Mouse (Mus musculus) kidney, postnatal 0 days (tissue): ENCODE data around the gene Nrg4. TPM values are rescaled to one million over a fixed set of nuclear protein-coding genes. Genes with fewer than 3 reads are reported as not detected.

Experiments
- ATAC-seq: fragments of 200-750 bp; cut with Nextera tagmentation; replicated peaks from 2 replicates; pipeline ENCODE4 v1.8.0; 2017; ENCODE audit warnings: low read depth, moderate number of reproducible peaks, moderate TSS enrichment, moderate library complexity; ENCODE audit not compliant: low FRiP score
- DNase-seq: peaks from one replicate; pipeline ENCODE4 v3.0.0-alpha.2; 2016; ENCODE audit warnings: low spot score
- H3K27ac ChIP-seq: fragments of 300-500 bp; sonication (generic); 2 replicates; pipeline ENCODE4 v1.5.1; 2014; ENCODE audit warnings: mild to moderate bottlenecking
- H3K27me3 ChIP-seq: fragments of 300-500 bp; sonication (generic); 2 replicates; pipeline ENCODE4 v1.6.1; 2014; ENCODE audit warnings: low read length, mixed read lengths; ENCODE audit not compliant: insufficient read depth
- H3K36me3 ChIP-seq: fragments of 300-500 bp; sonication (generic); 2 replicates; pipeline ENCODE4 v1.6.1; 2014; ENCODE audit warnings: low read length, mixed read lengths; ENCODE audit not compliant: insufficient read depth
- H3K4me1 ChIP-seq: fragments of 300-500 bp; sonication (generic); replicated peaks from 2 replicates; pipeline ENCODE4 v1.6.1; 2014; ENCODE audit warnings: antibody characterized with exemption, low read length, mixed read lengths; ENCODE audit not compliant: insufficient read depth
- H3K4me2 ChIP-seq: fragments of 300-500 bp; sonication (generic); 2 replicates; pipeline ENCODE4 v1.6.1; 2014; ENCODE audit warnings: mild to moderate bottlenecking, low read length, moderate library complexity, mixed read lengths
- H3K4me3 ChIP-seq: fragments of 300-500 bp; sonication (generic); replicated peaks from 2 replicates; pipeline ENCODE4 v1.5.1; 2014; ENCODE audit warnings: low read depth, low read length
- H3K9ac ChIP-seq: fragments of 300-500 bp; sonication (generic); 2 replicates; pipeline ENCODE4 v1.6.1; 2014; ENCODE audit warnings: low read depth, low read length
- H3K9me3 ChIP-seq: fragments of 300-500 bp; sonication (generic); replicated peaks from 2 replicates; pipeline ENCODE4 v1.6.1; 2016; ENCODE audit warnings: low read length, inconsistent platforms, mixed read lengths
- CTCF ChIP-seq: IDR thresholded peaks from 2 replicates; pipeline ENCODE4 v1.5.1; 2016; ENCODE audit warnings: antibody characterized with exemption, low read depth, mild to moderate bottlenecking, moderate library complexity
- WGBS: fragments of 180-500 bp; shearing (Covaris S2); extraction: QIAGEN DNeasy Blood & Tissue Kit; methylation state at CpG from one replicate; pipeline ENCODE4 v1.1.7; 2014; 5-methylcytosine and 5-hydroxymethylcytosine counted together
- polyA plus RNA-seq: library from polyadenylated mRNA; unstranded; fragments of >200 nt; fragmentation: Nextera tagmentation; extraction: Ambion mirVana; gene quantifications from 2 replicates; pipeline ENCODE4 v1.2.1, GENCODE M21; 2015

Nrg4 gene
- polyA plus RNA-seq, 1 experiment from 2014 or later: 0.39 TPM

DNA sequence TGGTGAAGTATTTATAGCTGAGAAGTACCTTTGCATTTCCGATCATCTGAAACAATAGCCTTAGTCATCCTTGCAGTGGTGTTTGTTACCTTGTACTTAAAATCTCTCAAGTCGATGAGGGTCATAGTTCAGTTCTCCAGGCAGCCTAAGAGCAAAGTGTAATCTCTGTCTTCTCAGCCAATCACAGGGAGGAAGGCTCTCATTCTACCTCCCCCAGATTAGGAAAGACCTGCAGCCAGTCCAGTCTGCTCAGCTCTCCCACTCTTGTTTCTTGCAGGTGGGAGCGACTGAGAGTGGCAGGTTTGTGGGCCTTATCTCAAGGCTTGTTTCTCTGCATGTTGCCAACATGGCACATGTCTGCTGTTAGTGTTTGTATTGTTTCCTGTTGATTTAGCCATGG is 111.6 kb downstream of the Nrg4 start:
- 55% methylated on average over 3 of the region's 3 CpGs for WGBS
- no peak for TF ChIP-seq CTCF
- no peak overlapping the region for H3K4me3 ChIP-seq
- peaks cover 52% of the 10 kb centered on the region for H3K36me3 ChIP-seq
- no peak overlapping the region for H3K9ac ChIP-seq
- H3K27me3 ChIP-seq: no peaks in the 10 kb centered on the region
- no peak overlapping the region for H3K4me2 ChIP-seq
- peak; percentile 50 for DNase-seq
- H3K4me1 ChIP-seq: peaks cover 4% of the 10 kb centered on the region
- H3K9me3 ChIP-seq: no peaks in the 10 kb centered on the region
- ATAC-seq: peak; percentile 62; the same call in 1 of the 2 replicates
- no peak overlapping the region for H3K27ac ChIP-seq

GRCm38 (mm10) chr9:55213396-55213795 is 113.2 kb downstream of the Nrg4 start:
- 94% methylated on average over 1 of the region's 1 CpGs for WGBS
- Histone ChIP-seq H3K9me3 (no peaks in the 10 kb centered on the region), H3K36me3 (peaks cover 39% of the 10 kb centered on the region), H3K27ac (no peak overlapping the region), H3K27me3 (no peaks in the 10 kb centered on the region), H3K9ac (no peak overlapping the region), H3K4me1 (peaks cover 12% of the 10 kb centered on the region), H3K4me3 (no peak overlapping the region), H3K4me2 (no peak overlapping the region)
- DNase-seq: no peak
- TF ChIP-seq CTCF: no peak
- ATAC-seq: no peak

DNA sequence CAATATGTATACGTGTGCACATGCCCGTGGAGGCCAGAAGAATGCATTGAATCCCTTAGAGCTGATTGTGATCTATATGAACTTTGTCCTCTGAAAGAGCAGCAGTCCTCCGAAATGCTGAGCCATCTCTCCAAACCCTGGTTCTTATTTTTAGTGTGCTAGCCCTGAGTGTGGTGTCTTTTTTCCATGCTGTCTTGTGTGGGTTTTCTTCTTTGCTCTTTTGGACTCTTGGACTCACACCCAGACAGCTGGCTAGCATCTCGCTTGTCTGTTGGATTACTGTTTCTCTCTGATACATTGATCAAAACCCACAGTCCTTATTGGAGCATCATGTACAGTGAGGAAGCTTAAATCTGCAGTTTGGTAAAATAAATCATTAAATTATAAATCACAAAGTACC is 115.0 kb downstream of the Nrg4 start:
- H3K9ac ChIP-seq: no peak overlapping the region
- no peak for TF ChIP-seq CTCF
- H3K36me3 ChIP-seq: peaks cover 26% of the 10 kb centered on the region
- no peaks in the 10 kb centered on the region for H3K27me3 ChIP-seq
- ATAC-seq (no peak), DNase-seq (no peak)
- H3K27ac ChIP-seq: no peak overlapping the region
- peaks cover 16% of the 10 kb centered on the region for H3K4me1 ChIP-seq
- H3K9me3 ChIP-seq: no peaks in the 10 kb centered on the region
- 72% methylated on average over 4 of the region's 4 CpGs for WGBS
- no peak overlapping the region for H3K4me3 ChIP-seq
- no peak overlapping the region for H3K4me2 ChIP-seq

- Histone ChIP-seq H3K27me3 (no peaks in the 10 kb centered on the region), H3K27ac (peak within 1 kb of the TSS; percentile 87), H3K4me2 (peak within 1 kb of the TSS; percentile 93), H3K4me1 (peaks cover 16% of the 10 kb centered on the region), H3K9ac (peak within 1 kb of the TSS; percentile 74), H3K4me3 (peak within 1 kb of the TSS; percentile 59), H3K9me3 (no peaks in the 10 kb centered on the region), H3K36me3 (0 out of 2 replicates have a peak, but pooled peaks cover 7% of the 10 kb centered on the region)
- under 1% methylated on average over 65 of the region's 65 CpGs for WGBS
- ATAC-seq (peak; percentile 98), DNase-seq (peak; percentile 92)
- TF ChIP-seq CTCF: peak; percentile 33; the same call in 1 of the 2 replicates
These were observed 117.7 kb downstream of the Nrg4 start, which contains the start of gene Fbxo22 for GRCm38 (mm10) chr9:55208790-55209481. Gene Fbxo22 (plus strand): TSS chr9:55208925.

- ATAC-seq: no peak; the same call in 1 of the 2 replicates
- DNase-seq: no peak
- Histone ChIP-seq H3K4me1 (peaks cover 16% of the 10 kb centered on the region), H3K9ac (peak overlapping the region; percentile 74), H3K9me3 (no peaks in the 10 kb centered on the region), H3K4me3 (peak overlapping the region; percentile 59), H3K36me3 (0 out of 2 replicates have a peak, but pooled peaks cover 7% of the 10 kb centered on the region), H3K4me2 (peak overlapping the region; percentile 93), H3K27ac (peak overlapping the region; percentile 87), H3K27me3 (no peaks in the 10 kb centered on the region)
- 4% methylated on average over 2 of the region's 2 CpGs for WGBS
- no peak for TF ChIP-seq CTCF
These were observed 118.2 kb downstream of the Nrg4 start for GRCm38 (mm10) chr9:55208458-55208789.

DNA sequence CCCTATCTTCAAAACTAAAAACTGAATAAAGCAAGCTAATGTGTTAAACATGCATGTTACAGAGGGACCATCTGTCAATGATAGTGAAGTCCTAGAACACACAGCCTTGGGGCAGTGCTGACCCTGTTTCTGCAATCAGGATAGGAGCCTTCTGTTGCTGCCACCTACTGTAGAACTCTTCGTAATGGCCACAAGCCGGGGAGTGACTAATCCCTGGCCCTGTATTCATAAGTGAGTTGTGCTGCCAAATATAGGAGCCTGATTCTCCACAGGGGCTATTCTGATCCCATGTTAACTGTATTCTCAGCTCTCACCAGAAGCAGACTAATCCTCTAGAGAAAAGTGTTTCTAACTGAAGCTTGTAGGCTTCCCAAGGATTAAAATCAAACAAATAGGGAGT is 127.3 kb downstream of the Nrg4 start:
- no peak overlapping the region for H3K4me2 ChIP-seq
- no peak overlapping the region for H3K27ac ChIP-seq
- ATAC-seq: no peak
- WGBS: 87% methylated on average over 2 of the region's 2 CpGs
- no peaks in the 10 kb centered on the region for H3K9me3 ChIP-seq
- H3K36me3 ChIP-seq: 0 out of 2 replicates have a peak, but pooled peaks cover 1% of the 10 kb centered on the region
- H3K4me3 ChIP-seq: no peak overlapping the region
- TF ChIP-seq CTCF: peak; percentile 19; the same call in 1 of the 2 replicates
- DNase-seq: no peak
- no peaks in the 10 kb centered on the region for H3K4me1 ChIP-seq
- H3K27me3 ChIP-seq: no peaks in the 10 kb centered on the region
- no peak overlapping the region for H3K9ac ChIP-seq
